Mouse (Mus musculus): ENCODE data around the gene Kcnip3.

Kcnip3 gene

GRCm38 (mm10) chr2:127517081-127517480, 4.8 kb downstream of the Kcnip3 start:
- DNase-seq (ENCODE audit: low spot score) = no peak

- DNase-seq (ENCODE audit: low spot score) = no peak
These were observed 7.3 kb downstream of the Kcnip3 start for GRCm38 (mm10) chr2:127514380-127515124.

- DNase-seq (ENCODE audit: low spot score) = no peak
These were observed 8.7 kb downstream of the Kcnip3 start for GRCm38 (mm10) chr2:127513244-127513643.

- no peak for DNase-seq (ENCODE audit: low spot score)
These were observed 10.5 kb downstream of the Kcnip3 start for GRCm38 (mm10) chr2:127511426-127511825.

- DNase-seq (ENCODE audit: low spot score) = no peak
These were observed 13.8 kb downstream of the Kcnip3 start for GRCm38 (mm10) chr2:127507967-127508660.

- peak; percentile 84 for DNase-seq (ENCODE audit: low spot score)
These were observed 14.7 kb downstream of the Kcnip3 start for GRCm38 (mm10) chr2:127507077-127507774.

- no peak for DNase-seq (ENCODE audit: low spot score)
These were observed 15.7 kb downstream of the Kcnip3 start for GRCm38 (mm10) chr2:127506131-127506632.

- no peak for DNase-seq (ENCODE audit: low spot score)
These were observed 16.7 kb downstream of the Kcnip3 start for GRCm38 (mm10) chr2:127505196-127505595.

- no peak for DNase-seq (ENCODE audit: low spot score)
These were observed 17.9 kb downstream of the Kcnip3 start for GRCm38 (mm10) chr2:127503751-127504549.

- DNase-seq (ENCODE audit: low spot score) = no peak
These were observed 20.8 kb downstream of the Kcnip3 start for GRCm38 (mm10) chr2:127501061-127501460.

GRCm38 (mm10) chr2:127498750-127499149, 23.1 kb downstream of the Kcnip3 start:
- DNase-seq (ENCODE audit: low spot score) = no peak

GRCm38 (mm10) chr2:127496321-127496720, 25.6 kb downstream of the Kcnip3 start:
- no peak for DNase-seq (ENCODE audit: low spot score)

GRCm38 (mm10) chr2:127484476-127485170, 37.3 kb downstream of the Kcnip3 start:
- no peak for DNase-seq (ENCODE audit: low spot score)

- DNase-seq (ENCODE audit: low spot score) = no peak
These were observed 38.9 kb downstream of the Kcnip3 start for GRCm38 (mm10) chr2:127483001-127483400.

GRCm38 (mm10) chr2:127482533-127482911, 39.4 kb downstream of the Kcnip3 start:
- DNase-seq (ENCODE audit: low spot score) = no peak

- DNase-seq (ENCODE audit: low spot score) = no peak
These were observed 39.9 kb downstream of the Kcnip3 start for GRCm38 (mm10) chr2:127481841-127482532.

- DNase-seq (ENCODE audit: low spot score) = no peak
These were observed 42.1 kb downstream of the Kcnip3 start for GRCm38 (mm10) chr2:127479763-127480162.

GRCm38 (mm10) chr2:127479210-127479609, 42.7 kb downstream of the Kcnip3 start:
- DNase-seq (ENCODE audit: low spot score) = no peak

- no peak for DNase-seq (ENCODE audit: low spot score)
These were observed 49.6 kb downstream of the Kcnip3 start for GRCm38 (mm10) chr2:127472279-127472678.

- DNase-seq (ENCODE audit: low spot score) = no peak
These were observed 50.6 kb downstream of the Kcnip3 start for GRCm38 (mm10) chr2:127471281-127471680.

- DNase-seq (ENCODE audit: low spot score) = no peak
These were observed 51.2 kb downstream of the Kcnip3 start for GRCm38 (mm10) chr2:127470661-127471060.
